Mouse (Mus musculus): ENCODE measurements around the gene Acaa1a. TPM values are rescaled to one million over a fixed set of nuclear protein-coding genes. Genes with fewer than 3 reads are reported as not detected.

Gene Acaa1a
- polyA plus RNA-seq, 1 experiment from 2014 or later, result 61.2 TPM

DNA sequence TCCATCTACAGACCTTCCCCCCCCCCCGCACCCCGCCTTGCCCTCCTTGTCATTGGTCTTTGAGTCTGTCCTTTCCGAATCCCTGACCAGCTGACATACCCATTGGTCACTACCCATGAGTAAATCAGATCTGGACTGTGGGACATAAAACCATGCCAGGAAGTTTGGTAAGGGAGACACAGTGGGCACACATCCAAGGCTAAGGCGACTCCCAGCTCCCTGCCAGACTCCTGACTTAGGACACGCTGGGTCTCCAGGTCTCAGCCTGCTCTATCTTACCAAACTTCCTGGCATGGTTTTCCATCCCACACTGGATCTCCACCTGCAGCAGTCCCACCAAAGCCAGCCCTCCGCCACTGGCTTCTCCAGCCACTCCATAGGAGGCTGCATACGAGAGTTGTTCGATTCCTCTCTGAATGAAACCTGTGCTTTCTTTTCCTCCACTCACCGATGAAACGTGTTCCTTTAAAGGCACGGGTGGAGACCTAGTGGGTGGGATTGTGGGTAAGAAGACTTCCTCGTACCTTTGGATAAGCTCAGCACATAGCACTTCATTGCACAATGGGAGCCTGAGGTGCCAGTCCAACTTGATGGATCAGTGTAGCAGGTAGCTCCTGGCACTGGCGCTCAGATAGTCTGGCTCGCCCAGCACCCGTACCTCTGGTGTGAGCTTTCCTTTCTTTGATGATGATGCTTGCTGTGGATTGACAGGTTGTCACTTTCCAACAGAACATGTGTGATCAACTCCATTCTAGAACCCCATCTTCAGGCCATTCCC lies 9.1 kb upstream of the Acaa1a start:
- Histone ChIP-seq H3K27ac (replicated peaks; ENCODE audit: low read depth, low read length) (no peak overlapping the region), H3K9ac (replicated peaks; ENCODE audit: low read length) (no peak overlapping the region), H3K4me2 (ENCODE audit: low read depth, low read length) (no peak overlapping the region), H3K9me3 (replicated peaks; ENCODE audit: control insufficient read depth, low read length) (no peaks in the 10 kb centered on the region), H3K4me1 (ENCODE audit: control insufficient read depth, insufficient read depth, low read length) (no peaks in the 10 kb centered on the region), H3K36me3 (replicated peaks; ENCODE audit: control insufficient read depth, insufficient read depth, low read depth, low read length) (no peaks in the 10 kb centered on the region), H3K4me3 (ENCODE audit: low read depth, low read length) (no peak overlapping the region), H3K27me3 (ENCODE audit: control insufficient read depth, insufficient read depth, low read length) (no peaks in the 10 kb centered on the region)
- 90% methylated on average over 15 of the region's 15 CpGs for WGBS
- DNase-seq (ENCODE audit: low spot score) (no peak), ATAC-seq (replicated peaks; ENCODE audit: insufficient number of reproducible peaks, low FRiP score, low TSS enrichment, low read depth) (peak; percentile 70; the same call in 1 of the 2 replicates)

DNA sequence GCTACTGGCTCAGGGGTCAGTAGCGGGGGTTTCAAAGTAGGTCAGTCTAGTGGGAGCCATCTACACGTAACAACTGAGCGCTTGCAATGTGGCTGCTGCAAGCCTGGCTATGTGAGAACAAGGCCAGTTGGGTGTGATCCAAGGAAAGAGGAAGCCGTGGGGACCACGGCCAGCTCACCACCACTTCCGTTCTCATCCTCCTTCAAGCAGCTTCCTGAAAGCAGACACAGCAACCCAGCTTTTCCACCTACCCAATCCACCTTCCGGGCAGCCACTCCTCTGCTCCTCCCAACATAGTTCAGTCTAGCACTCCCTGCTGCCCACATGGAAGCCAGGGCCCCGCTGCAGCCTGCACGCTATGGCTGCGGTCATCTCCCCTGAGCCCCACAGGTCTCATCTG lies 5.2 kb upstream of the Acaa1a start:
- Histone ChIP-seq H3K27me3 (ENCODE audit: control insufficient read depth, insufficient read depth, low read length) (peaks cover 2% of the 10 kb centered on the region; the same call in 1 of the 2 replicates), H3K9ac (replicated peaks; ENCODE audit: low read length) (no peak overlapping the region), H3K4me3 (ENCODE audit: low read depth, low read length) (no peak overlapping the region), H3K27ac (replicated peaks; ENCODE audit: low read depth, low read length) (no peak overlapping the region), H3K9me3 (replicated peaks; ENCODE audit: control insufficient read depth, low read length) (no peaks in the 10 kb centered on the region), H3K4me1 (ENCODE audit: control insufficient read depth, insufficient read depth, low read length) (no peaks in the 10 kb centered on the region), H3K4me2 (ENCODE audit: low read depth, low read length) (no peak overlapping the region), H3K36me3 (replicated peaks; ENCODE audit: control insufficient read depth, insufficient read depth, low read depth, low read length) (no peaks in the 10 kb centered on the region)
- 75% methylated on average over 10 of the region's 10 CpGs for WGBS
- DNase-seq (ENCODE audit: low spot score), result no peak
- ATAC-seq (replicated peaks; ENCODE audit: insufficient number of reproducible peaks, low FRiP score, low TSS enrichment, low read depth), result no peak

DNA sequence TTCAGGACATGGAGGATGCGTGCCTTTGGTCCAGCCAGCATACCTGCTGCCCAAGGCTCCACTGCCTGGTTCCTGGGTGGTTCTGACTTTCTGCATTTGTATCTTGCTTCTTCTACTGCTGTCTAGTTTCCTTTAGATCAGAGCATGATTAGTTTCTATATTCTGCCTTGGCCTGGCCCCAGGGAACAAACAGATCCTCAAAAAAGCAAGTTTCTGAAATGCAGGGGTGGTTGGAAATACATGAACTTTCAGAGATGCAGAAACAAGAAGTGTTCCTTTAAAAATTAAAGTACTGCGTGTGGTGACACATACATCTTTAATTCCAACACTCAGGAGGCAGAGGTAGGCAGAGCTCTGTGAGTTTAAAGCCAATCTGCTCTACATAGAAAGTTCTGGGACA lies 4.6 kb upstream of the Acaa1a start:
- 85% methylated on average over 2 of the region's 2 CpGs for WGBS

DNA sequence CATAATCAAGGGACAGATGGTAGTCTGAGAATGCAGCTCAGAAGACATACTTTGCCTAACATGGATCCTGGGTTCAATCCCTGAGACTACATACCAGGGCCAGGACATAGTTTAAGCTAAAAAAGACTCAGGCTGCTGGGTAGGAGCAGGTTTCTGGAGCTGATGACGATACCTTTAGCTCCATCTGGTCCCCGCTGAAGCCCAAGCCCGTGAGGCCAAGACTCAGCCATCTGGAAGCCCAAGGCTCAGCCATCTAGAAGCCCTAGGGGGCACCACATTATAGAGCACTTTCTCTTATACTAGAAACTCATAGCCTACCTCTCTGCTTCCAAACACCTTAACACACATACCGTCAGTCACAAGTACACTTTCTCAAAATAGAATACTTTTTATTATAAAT lies 3.9 kb upstream of the Acaa1a start:
- H3K9ac ChIP-seq (replicated peaks; ENCODE audit: low read length), result no peak overlapping the region

More for the DNA sequence above, 4.6 kb upstream of the Acaa1a start:
- no peak overlapping the region for H3K9ac ChIP-seq (replicated peaks; ENCODE audit: low read length)
- no peak overlapping the region for H3K4me3 ChIP-seq (ENCODE audit: low read depth, low read length)
- H3K27ac ChIP-seq (replicated peaks; ENCODE audit: low read depth, low read length), result no peak overlapping the region
- H3K9me3 ChIP-seq (replicated peaks; ENCODE audit: control insufficient read depth, low read length), result no peaks in the 10 kb centered on the region
- H3K4me1 ChIP-seq (ENCODE audit: control insufficient read depth, insufficient read depth, low read length), result no peaks in the 10 kb centered on the region
- H3K36me3 ChIP-seq (replicated peaks; ENCODE audit: control insufficient read depth, insufficient read depth, low read depth, low read length), result no peaks in the 10 kb centered on the region
- no peak overlapping the region for H3K4me2 ChIP-seq (ENCODE audit: low read depth, low read length)
- peaks cover 2% of the 10 kb centered on the region; the same call in 1 of the 2 replicates for H3K27me3 ChIP-seq (ENCODE audit: control insufficient read depth, insufficient read depth, low read length)
- ATAC-seq (replicated peaks; ENCODE audit: insufficient number of reproducible peaks, low FRiP score, low TSS enrichment, low read depth), result no peak
- no peak for DNase-seq (ENCODE audit: low spot score)

DNA sequence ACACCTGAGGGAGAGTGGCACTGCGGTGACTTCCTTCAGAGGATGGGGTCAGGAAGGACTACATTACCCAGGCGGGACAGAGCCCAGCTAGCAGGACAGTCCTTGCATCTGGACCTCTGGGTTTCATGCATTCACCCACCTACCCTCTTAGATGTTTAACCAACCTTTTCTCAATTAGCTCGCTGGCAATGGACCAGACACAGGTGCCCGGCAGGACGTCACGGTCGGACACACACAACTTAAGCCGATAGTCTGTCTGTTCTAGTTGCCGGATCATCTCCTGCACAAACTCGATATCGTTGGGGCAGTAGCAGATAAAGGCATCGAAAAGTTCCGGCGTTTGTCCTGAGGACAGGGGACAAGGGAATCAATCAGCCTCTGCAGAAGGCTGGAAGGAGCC lies 1.6 kb upstream of the Acaa1a start:
- peaks cover 4% of the 10 kb centered on the region for H3K4me1 ChIP-seq (ENCODE audit: control insufficient read depth, insufficient read depth, low read length)
- no peak overlapping the region for H3K4me3 ChIP-seq (ENCODE audit: low read depth, low read length)
- no peak for DNase-seq (ENCODE audit: low spot score)
- whole genome bisulfite sequencing, result 90% methylated on average over 14 of the region's 14 CpGs
- no peak overlapping the region for H3K4me2 ChIP-seq (ENCODE audit: low read depth, low read length)
- H3K36me3 ChIP-seq (replicated peaks; ENCODE audit: control insufficient read depth, insufficient read depth, low read depth, low read length), result no peaks in the 10 kb centered on the region
- ATAC-seq (replicated peaks; ENCODE audit: insufficient number of reproducible peaks, low FRiP score, low TSS enrichment, low read depth), result no peak
- no peak overlapping the region for H3K9ac ChIP-seq (replicated peaks; ENCODE audit: low read length)
- H3K9me3 ChIP-seq (replicated peaks; ENCODE audit: control insufficient read depth, low read length), result no peaks in the 10 kb centered on the region
- H3K27ac ChIP-seq (replicated peaks; ENCODE audit: low read depth, low read length), result no peak overlapping the region
- peaks cover 2% of the 10 kb centered on the region; the same call in 1 of the 2 replicates for H3K27me3 ChIP-seq (ENCODE audit: control insufficient read depth, insufficient read depth, low read length)

More for the DNA sequence above, 3.9 kb upstream of the Acaa1a start:
- DNase-seq (ENCODE audit: low spot score), result no peak
- H3K4me2 ChIP-seq (ENCODE audit: low read depth, low read length), result no peak overlapping the region
- 89% methylated on average over 4 of the region's 4 CpGs for WGBS
- no peaks in the 10 kb centered on the region for H3K9me3 ChIP-seq (replicated peaks; ENCODE audit: control insufficient read depth, low read length)
- no peaks in the 10 kb centered on the region for H3K36me3 ChIP-seq (replicated peaks; ENCODE audit: control insufficient read depth, insufficient read depth, low read depth, low read length)
- no peak overlapping the region for H3K4me3 ChIP-seq (ENCODE audit: low read depth, low read length)
- peaks cover 2% of the 10 kb centered on the region; the same call in 1 of the 2 replicates for H3K27me3 ChIP-seq (ENCODE audit: control insufficient read depth, insufficient read depth, low read length)
- H3K27ac ChIP-seq (replicated peaks; ENCODE audit: low read depth, low read length), result no peak overlapping the region
- no peaks in the 10 kb centered on the region for H3K4me1 ChIP-seq (ENCODE audit: control insufficient read depth, insufficient read depth, low read length)
- no peak for ATAC-seq (replicated peaks; ENCODE audit: insufficient number of reproducible peaks, low FRiP score, low TSS enrichment, low read depth)

DNA sequence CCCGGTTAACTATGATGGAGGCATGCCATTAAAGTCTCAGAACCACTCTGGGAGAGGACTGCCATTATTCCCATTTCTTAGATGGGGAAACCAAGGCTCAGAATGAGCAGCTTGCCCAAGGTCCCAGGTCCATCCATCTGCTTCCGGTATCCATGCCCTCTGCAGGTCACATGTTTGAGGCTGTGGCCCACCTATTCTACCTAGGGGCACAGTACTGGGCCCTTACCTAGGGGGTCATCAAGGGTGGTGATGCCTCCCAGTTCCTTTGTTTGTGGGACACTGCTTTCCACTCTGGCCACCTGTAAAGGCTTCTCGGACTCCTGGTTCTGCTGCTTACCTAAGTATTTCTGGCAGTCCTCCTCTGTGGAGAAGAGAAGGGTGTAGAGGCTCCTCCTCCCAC lies 1.1 kb upstream of the Acaa1a start:
- 91% methylated on average over 3 of the region's 3 CpGs for WGBS
- DNase-seq (ENCODE audit: low spot score), result no peak

DNA sequence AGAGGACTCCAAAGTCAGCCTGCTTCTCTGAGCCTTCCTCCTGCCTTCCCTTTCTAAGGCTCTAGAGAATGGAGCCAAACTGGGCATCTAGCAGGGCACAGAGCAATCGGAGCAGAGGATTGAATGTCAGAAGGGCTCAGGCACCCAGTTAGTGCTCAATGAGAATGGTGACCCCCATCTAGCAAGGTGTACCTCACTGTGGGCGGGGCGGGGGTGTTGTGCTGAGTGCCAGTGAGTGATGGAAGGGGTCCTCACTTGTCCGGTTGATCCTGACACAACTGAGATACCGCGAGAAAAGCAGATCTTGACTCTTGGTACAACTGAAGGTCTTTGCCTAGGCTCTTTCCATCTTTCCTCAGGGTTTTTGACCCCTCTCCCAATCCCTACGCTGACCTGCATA lies 370 bp upstream of the Acaa1a start:
- Histone ChIP-seq H3K27ac (replicated peaks; ENCODE audit: low read depth, low read length) (no peak overlapping the region), H3K9me3 (replicated peaks; ENCODE audit: control insufficient read depth, low read length) (no peaks in the 10 kb centered on the region), H3K27me3 (ENCODE audit: control insufficient read depth, insufficient read depth, low read length) (peaks cover 2% of the 10 kb centered on the region; the same call in 1 of the 2 replicates), H3K4me2 (ENCODE audit: low read depth, low read length) (peak overlapping the region; percentile 83), H3K36me3 (replicated peaks; ENCODE audit: control insufficient read depth, insufficient read depth, low read depth, low read length) (no peaks in the 10 kb centered on the region), H3K4me3 (ENCODE audit: low read depth, low read length) (peak overlapping the region; percentile 77; the same call in 1 of the 2 replicates), H3K9ac (replicated peaks; ENCODE audit: low read length) (peak overlapping the region; percentile 60), H3K4me1 (ENCODE audit: control insufficient read depth, insufficient read depth, low read length) (peaks cover 4% of the 10 kb centered on the region)
- DNase-seq (ENCODE audit: low spot score), result no peak
- WGBS, result 57% methylated on average over 7 of the region's 7 CpGs
- no peak for ATAC-seq (replicated peaks; ENCODE audit: insufficient number of reproducible peaks, low FRiP score, low TSS enrichment, low read depth)

More for the DNA sequence above, 1.1 kb upstream of the Acaa1a start:
- H3K9ac ChIP-seq (replicated peaks; ENCODE audit: low read length), result no peak overlapping the region
- no peak overlapping the region for H3K4me3 ChIP-seq (ENCODE audit: low read depth, low read length)
- no peak for ATAC-seq (replicated peaks; ENCODE audit: insufficient number of reproducible peaks, low FRiP score, low TSS enrichment, low read depth)
- no peaks in the 10 kb centered on the region for H3K9me3 ChIP-seq (replicated peaks; ENCODE audit: control insufficient read depth, low read length)
- peaks cover 4% of the 10 kb centered on the region for H3K4me1 ChIP-seq (ENCODE audit: control insufficient read depth, insufficient read depth, low read length)
- H3K4me2 ChIP-seq (ENCODE audit: low read depth, low read length), result no peak overlapping the region
- H3K27me3 ChIP-seq (ENCODE audit: control insufficient read depth, insufficient read depth, low read length), result peaks cover 2% of the 10 kb centered on the region; the same call in 1 of the 2 replicates
- no peak overlapping the region for H3K27ac ChIP-seq (replicated peaks; ENCODE audit: low read depth, low read length)
- no peaks in the 10 kb centered on the region for H3K36me3 ChIP-seq (replicated peaks; ENCODE audit: control insufficient read depth, insufficient read depth, low read depth, low read length)

DNA sequence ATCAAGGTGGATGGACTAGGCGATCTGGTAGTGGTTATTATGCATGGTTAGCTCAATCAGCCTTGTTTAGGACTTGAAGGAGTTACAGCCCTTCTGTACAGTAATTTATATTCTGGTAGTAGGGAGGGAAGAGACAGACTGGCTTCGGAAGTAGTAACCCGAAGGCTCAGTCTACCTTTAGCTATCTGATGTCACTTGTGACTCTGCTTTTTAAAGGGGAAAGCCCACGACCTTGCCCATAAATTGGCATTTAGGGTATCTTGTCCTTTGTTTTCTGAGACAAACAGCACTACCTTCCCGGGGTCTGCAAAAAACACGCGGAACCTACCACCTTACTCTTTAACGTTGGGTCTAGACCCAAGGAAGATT lies 720 bp downstream of the Acaa1a start:
- H3K9me3 ChIP-seq (replicated peaks; ENCODE audit: control insufficient read depth, low read length), result no peaks in the 10 kb centered on the region
- DNase-seq (ENCODE audit: low spot score) (no peak), ATAC-seq (replicated peaks; ENCODE audit: insufficient number of reproducible peaks, low FRiP score, low TSS enrichment, low read depth) (no peak)
- peaks cover 2% of the 10 kb centered on the region; the same call in 1 of the 2 replicates for H3K27me3 ChIP-seq (ENCODE audit: control insufficient read depth, insufficient read depth, low read length)
- H3K4me2 ChIP-seq (ENCODE audit: low read depth, low read length), result peak overlapping the region; percentile 83
- peak overlapping the region; percentile 53 for H3K9ac ChIP-seq (replicated peaks; ENCODE audit: low read length)
- H3K27ac ChIP-seq (replicated peaks; ENCODE audit: low read depth, low read length), result no peak overlapping the region
- peak overlapping the region; percentile 77 for H3K4me3 ChIP-seq (ENCODE audit: low read depth, low read length)
- 8% methylated on average over 8 of the region's 8 CpGs for WGBS
- H3K36me3 ChIP-seq (replicated peaks; ENCODE audit: control insufficient read depth, insufficient read depth, low read depth, low read length), result no peaks in the 10 kb centered on the region
- H3K4me1 ChIP-seq (ENCODE audit: control insufficient read depth, insufficient read depth, low read length), result peaks cover 4% of the 10 kb centered on the region

Measured in embryonic facial prominence, embryonic 11.5 days (tissue).